Mouse (Mus musculus) testis, adult 2 months (tissue): Measurements from ENCODE around the gene Cd200r4. TPM values are rescaled to one million over a fixed set of nuclear protein-coding genes. Genes with fewer than 3 reads are reported as not detected.

Source experiments
- H3K27ac ChIP-seq: fragments of 200-500 bp; 2 replicates; pipeline ENCODE4 v1.5.1; 2012; ENCODE audit warnings: low read depth, low read length; ENCODE audit not compliant: control insufficient read depth, insufficient read depth
- H3K27me3 ChIP-seq: fragments of 200-500 bp; 2 replicates; pipeline ENCODE4 v1.6.1; 2012; ENCODE audit warnings: mild to moderate bottlenecking, low read length, moderate library complexity; ENCODE audit not compliant: control insufficient read depth, insufficient read depth
- H3K36me3 ChIP-seq: fragments of 200-500 bp; 2 replicates; pipeline ENCODE4 v1.6.1; 2012; ENCODE audit warnings: mild to moderate bottlenecking, low read length; ENCODE audit not compliant: control insufficient read depth, insufficient read depth
- H3K4me1 ChIP-seq: fragments of 200-500 bp; 2 replicates; pipeline ENCODE4 v1.6.1; 2012; ENCODE audit warnings: low read length; ENCODE audit not compliant: control insufficient read depth, insufficient read depth
- H3K4me3 ChIP-seq: fragments of 200-500 bp; 2 replicates; pipeline ENCODE4 v1.5.1; 2012; ENCODE audit warnings: low read depth, mild to moderate bottlenecking, low read length, moderate library complexity, mixed read lengths; ENCODE audit not compliant: control insufficient read depth
- CTCF ChIP-seq: fragments of 200-500 bp; IDR thresholded peaks from 2 replicates; pipeline ENCODE4 v1.5.1; 2012; ENCODE audit warnings: low read depth, mild to moderate bottlenecking, inconsistent platforms, low read length, moderate library complexity; ENCODE audit not compliant: control insufficient read depth, insufficient read depth, insufficient replicate concordance
- POLR2A ChIP-seq: fragments of 200-500 bp; IDR thresholded peaks from 2 replicates; pipeline ENCODE4 v1.6.1; 2012; ENCODE audit warnings: low read depth, mild to moderate bottlenecking, inconsistent platforms, low read length, moderate library complexity; ENCODE audit not compliant: control insufficient read depth
- polyA plus RNA-seq: library from polyadenylated mRNA; depleted of rRNA; stranded (reverse); fragments of >200 nt; gene quantifications from 2 replicates; pipeline ENCODE4 v1.2.3, GENCODE M21; 2012; rRNA removed

Cd200r4 gene
- polyA plus RNA-seq, 1 experiment = not detected

- no peaks in the 10 kb centered on the region for H3K36me3 ChIP-seq
- H3K27ac ChIP-seq = no peak overlapping the region
Measured at GRCm38 (mm10) chr16:44877595-44877994, 66.1 kb downstream of the Cd200r4 start.

More at GRCm38 (mm10) chr16:44877595-44877994, 66.1 kb downstream of the Cd200r4 start:
- Histone ChIP-seq H3K4me1 (no peaks in the 10 kb centered on the region), H3K27me3 (no peaks in the 10 kb centered on the region), H3K4me3 (no peak overlapping the region)
- no peak for TF ChIP-seq CTCF
- no peak for TF ChIP-seq POLR2A

Other genes starting within 250 kb of the Cd200r4 start
- gene Nepro, start 87.4 kb upstream of the Cd200r4 start, polyA plus RNA-seq = 2.9 and 3.7 TPM in 2 replicates
- gene Gtpbp8, start 65.4 kb upstream of the Cd200r4 start, polyA plus RNA-seq = 2.8 and 3.0 TPM in 2 replicates
- not detected in 2 replicates for gene Cd200r1, start 46.0 kb upstream of the Cd200r4 start, polyA plus RNA-seq
- 0.07 TPM in 1 of 2 replicates, not detected in the other for gene Cd200r2, start 55.4 kb downstream of the Cd200r4 start, polyA plus RNA-seq
- gene Cd200r3, start 131.9 kb downstream of the Cd200r4 start, polyA plus RNA-seq = 0.18 and 0.74 TPM in 2 replicates